Mouse (Mus musculus): ENCODE measurements around the gene Mamstr.

The Mamstr gene

DNA sequence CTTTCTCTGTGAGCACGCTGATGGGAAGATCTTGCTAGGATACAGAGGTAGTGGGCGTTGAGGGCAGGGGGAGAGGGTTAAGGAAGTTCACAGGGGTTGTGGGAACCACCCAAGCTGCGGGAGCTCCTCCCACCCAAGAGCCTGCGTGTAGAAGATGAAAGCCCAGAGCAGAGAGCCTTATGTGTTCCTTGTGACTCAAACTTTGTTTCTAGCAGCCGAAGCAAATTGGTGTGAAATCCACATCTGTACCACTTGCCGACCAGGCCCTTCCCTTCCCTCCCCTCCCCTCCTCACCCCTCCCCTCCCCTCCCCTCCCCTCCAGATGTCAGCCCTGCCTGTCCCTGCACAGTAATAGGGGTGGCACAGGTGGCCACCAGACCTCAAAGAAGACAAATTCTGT, 55.3 kb downstream of the Mamstr start:
- no peak for DNase-seq
